Mouse (Mus musculus) MEL (cell line): ENCODE measurements around the gene Gtf2h1. TPM values are rescaled to one million over a fixed set of nuclear protein-coding genes. Genes with fewer than 3 reads are reported as not detected.
A peak's percentile ranks its signal among the peaks of the same experiment; 100 is the strongest.

Source experiments
- DNase-seq: peaks from one replicate; pipeline ENCODE4 v3.0.0; 2011; ENCODE audit warnings: low read depth, low spot score
- H3K27ac ChIP-seq: 2 replicates; pipeline ENCODE4 v1.5.1; 2012; ENCODE audit warnings: low read depth, mild to moderate bottlenecking, control low read depth, low read length, moderate library complexity; ENCODE audit not compliant: control insufficient read depth
- H3K27me3 ChIP-seq, 2 experiments: fragments of 150-350 bp in 1 of 2; sonication (generic) in 1 of 2; 2 replicates each; pipeline ENCODE4 v1.6.1; 2012; ENCODE audit warnings: low read length in 2 of 2, mild to moderate bottlenecking in 2 of 2, improper control_type of control experiment in 1 of 2, moderate library complexity in 1 of 2; ENCODE audit not compliant: insufficient read depth in 2 of 2, control insufficient read depth in 1 of 2
- H3K36me3 ChIP-seq, 2 experiments: 2 replicates each; pipeline ENCODE4 v1.6.1; 2012 to 2014; ENCODE audit warnings: low read length in 2 of 2, improper control_type of control experiment in 1 of 2, inconsistent platforms in 1 of 2, mild to moderate bottlenecking in 1 of 2; ENCODE audit not compliant: insufficient read depth in 2 of 2, control insufficient read depth in 1 of 2
- H3K4me1 ChIP-seq, 2 experiments: fragments of 150-350 bp in 1 of 2; sonication (generic) in 1 of 2; 2 replicates each; pipeline ENCODE4 v1.6.1; 2012; ENCODE audit warnings: low read length in 2 of 2, improper control_type of control experiment in 1 of 2, mild to moderate bottlenecking in 1 of 2; ENCODE audit not compliant: insufficient read depth in 2 of 2, control insufficient read depth in 1 of 2
- H3K4me3 ChIP-seq, 2 experiments: fragments of 150-350 bp in 1 of 2; sonication (generic) in 1 of 2; 2 replicates each; pipeline ENCODE4 v1.5.1; 2012; ENCODE audit warnings: low read depth in 2 of 2, low read length in 2 of 2, mild to moderate bottlenecking in 2 of 2, moderate library complexity in 2 of 2, control low read depth in 1 of 2, improper control_type of control experiment in 1 of 2; ENCODE audit not compliant: control insufficient read depth in 1 of 2, insufficient read depth in 1 of 2
- H3K79me2 ChIP-seq: 2 replicates; pipeline ENCODE4 v1.6.1; 2012; ENCODE audit warnings: mild to moderate bottlenecking, low read length, moderate library complexity; ENCODE audit not compliant: control insufficient read depth, poor library complexity, insufficient read depth
- H3K9ac ChIP-seq: 2 replicates; pipeline ENCODE4 v1.6.1; 2012; ENCODE audit warnings: low read depth, mild to moderate bottlenecking, control low read depth, low read length, moderate library complexity; ENCODE audit not compliant: control insufficient read depth, poor library complexity, severe bottlenecking
- H3K9me3 ChIP-seq: fragments of 150-350 bp; sonication (generic); replicated peaks from 2 replicates; pipeline ENCODE4 v1.6.1; 2012; ENCODE audit warnings: mild to moderate bottlenecking, low read length, improper control_type of control experiment, moderate library complexity; ENCODE audit not compliant: insufficient read depth
- CHD1 ChIP-seq: IDR thresholded peaks from 2 replicates; pipeline ENCODE4 v1.6.1; 2012; ENCODE audit warnings: low read depth, mild to moderate bottlenecking, inconsistent platforms, low read length, improper control_type of control experiment
- CHD2 ChIP-seq: IDR thresholded peaks from 2 replicates; pipeline ENCODE4 v1.6.1; 2011; ENCODE audit warnings: low read length, improper control_type of control experiment
- CTCF ChIP-seq, 3 experiments: IDR thresholded peaks in 2 of 3; conservative IDR thresholded peaks in 1 of 3; 2 replicates each; pipeline ENCODE4 v1.5.1; 2011 to 2012; ENCODE audit warnings: low read length in 3 of 3, low read depth in 2 of 3, mild to moderate bottlenecking in 2 of 3, improper control_type of control experiment in 1 of 3, inconsistent platforms in 1 of 3, mixed read lengths in 1 of 3, moderate library complexity in 1 of 3; ENCODE audit not compliant: control insufficient read depth in 1 of 3, insufficient read depth in 1 of 3, poor library complexity in 1 of 3, severe bottlenecking in 1 of 3
- ELF1 ChIP-seq: IDR thresholded peaks from 2 replicates; pipeline ENCODE4 v1.6.1; 2014; ENCODE audit warnings: low read depth, mild to moderate bottlenecking, inconsistent platforms, low read length, improper control_type of control experiment, moderate library complexity
- HCFC1 ChIP-seq: IDR thresholded peaks from 2 replicates; pipeline ENCODE4 v1.6.1; 2012; ENCODE audit warnings: low read depth, mild to moderate bottlenecking, inconsistent platforms, low read length, improper control_type of control experiment, moderate library complexity
- MAZ ChIP-seq: IDR thresholded peaks from 2 replicates; pipeline ENCODE4 v1.6.1; 2012; ENCODE audit warnings: low read depth, mild to moderate bottlenecking, inconsistent platforms, low read length, improper control_type of control experiment
- MXI1 ChIP-seq: IDR thresholded peaks from 2 replicates; pipeline ENCODE4 v1.6.1; 2011; ENCODE audit warnings: mild to moderate bottlenecking, low read depth, low read length, improper control_type of control experiment
- MYC ChIP-seq: IDR thresholded peaks from 2 replicates; pipeline ENCODE4 v1.6.1; 2011; ENCODE audit warnings: low read depth, mild to moderate bottlenecking, low read length, improper control_type of control experiment, moderate library complexity
- NELFE ChIP-seq: IDR thresholded peaks from 2 replicates; pipeline ENCODE4 v1.6.1; 2011; ENCODE audit warnings: low read depth, low read length, improper control_type of control experiment
- NRF1 ChIP-seq: IDR thresholded peaks from 2 replicates; pipeline ENCODE4 v1.6.1; 2014; ENCODE audit warnings: low read depth, mild to moderate bottlenecking, inconsistent platforms, low read length, improper control_type of control experiment, moderate library complexity; ENCODE audit not compliant: poor library complexity, insufficient read depth, severe bottlenecking
- POLR2A ChIP-seq, 2 experiments: IDR thresholded peaks; 2 replicates each; pipeline ENCODE4 v1.6.1; 2011 to 2012; ENCODE audit warnings: low read length in 2 of 2, mild to moderate bottlenecking in 2 of 2, control low read depth in 1 of 2, improper control_type of control experiment in 1 of 2, low read depth in 1 of 2, moderate library complexity in 1 of 2; ENCODE audit not compliant: control insufficient read depth in 1 of 2, insufficient read depth in 1 of 2, poor library complexity in 1 of 2
- POLR2AphosphoS2 ChIP-seq: IDR thresholded peaks from 2 replicates; pipeline ENCODE4 v1.6.1; 2011; ENCODE audit warnings: low read length, improper control_type of control experiment
- RAD21 ChIP-seq: IDR thresholded peaks from 2 replicates; pipeline ENCODE4 v1.6.1; 2011; ENCODE audit warnings: mild to moderate bottlenecking, low read depth, low read length, improper control_type of control experiment
- SIN3A ChIP-seq: IDR thresholded peaks from 2 replicates; pipeline ENCODE4 v1.6.1; 2012; ENCODE audit warnings: low read length, improper control_type of control experiment, inconsistent platforms
- SMC3 ChIP-seq: IDR thresholded peaks from 2 replicates; pipeline ENCODE4 v1.6.1; 2011; ENCODE audit warnings: low read depth, low read length, improper control_type of control experiment
- TBP ChIP-seq: IDR thresholded peaks from 2 replicates; pipeline ENCODE4 v1.8.0; 2011; ENCODE audit warnings: low read depth, low read length, improper control_type of control experiment
- TCF12 ChIP-seq: IDR thresholded peaks from 2 replicates; pipeline ENCODE4 v1.6.1; 2014; ENCODE audit warnings: low read depth, mild to moderate bottlenecking, inconsistent platforms, low read length, improper control_type of control experiment, moderate library complexity
- ZMIZ1 ChIP-seq: IDR thresholded peaks from 2 replicates; pipeline ENCODE4 v1.6.1; 2012; ENCODE audit warnings: low read depth, mild to moderate bottlenecking, inconsistent platforms, low read length, improper control_type of control experiment, moderate library complexity
- polyA plus RNA-seq, 2 experiments: library from polyadenylated mRNA; stranded (reverse) in 1 of 2; unstranded in 1 of 2; fragments of >175 nt in 1 of 2; fragments of >200 nt in 1 of 2; gene quantifications; 2 replicates each; pipeline versions ENCODE4 v1.2.1 to v1.2.4; 2012; ENCODE audit warnings: low replicate concordance in 2 of 2, low read depth in 1 of 2; ENCODE audit not compliant: insufficient read length in 2 of 2, insufficient read depth in 1 of 2, missing spikeins in 1 of 2
- total RNA-seq: library from RNA; depleted of rRNA; stranded (reverse); fragments of 300-350 nt; gene quantifications from 2 replicates; pipeline ENCODE4 v1.2.3, GENCODE M21; 2012

Gtf2h1 gene
- total and polyA plus RNA-seq, 3 experiments: 105 to 142 TPM; not detected in 1

GRCm38 (mm10) chr7:46846486-46847244 is 50.8 kb downstream of the Gtf2h1 start:
- TF ChIP-seq TCF12 (0 out of 2 replicates have a peak, but pooled peaks have one; percentile 2), NELFE (peak; percentile 61), CHD2 (no peak), MAZ (peak; percentile 45; the same call in 1 of the 2 replicates), ELF1 (no peak), POLR2AphosphoS2 (peak; percentile 73), HCFC1 (no peak), NRF1 (peak; percentile 92), ZMIZ1 (peak; percentile 51; the same call in 1 of the 2 replicates), MYC (peak; percentile 77), SMC3 (0 out of 2 replicates have a peak, but pooled peaks have one; percentile 9), CHD1 (0 out of 2 replicates have a peak, but pooled peaks have one; percentile 26), CTCF (IDR thresholded peaks at IDR 0.05 in 2 of 3, conservative IDR thresholded peaks at IDR 0.05 in 1 of 3; ENCODE audit: control insufficient read depth in 1 of 3, insufficient read depth in 1 of 3, low read depth in 2 of 3, low read length in 3 of 3, poor library complexity in 1 of 3, severe bottlenecking in 1 of 3) (peak in 2 of 3 experiments; percentile 23 to 25; a peak in 3 of 6 replicates), RAD21 (no peak), TBP (peak; percentile 71), SIN3A (peak; percentile 59), MXI1 (peak; percentile 76), POLR2A (IDR thresholded peaks at IDR 0.05; ENCODE audit: control insufficient read depth in 1 of 2, insufficient read depth in 1 of 2, low read depth in 1 of 2, low read length in 2 of 2, poor library complexity in 1 of 2) (peak; percentile 59 to 75; a peak in 3 of 4 replicates)
- Histone ChIP-seq H3K36me3 (peaks cover 20 to 28% of the 10 kb centered on the region in 2 experiments), H3K9ac (peak overlapping the region; percentile 94), H3K9me3 (no peaks in the 10 kb centered on the region), H3K4me3 (peak overlapping the region; percentile 84 to 94), H3K27me3 (no peaks in the 10 kb centered on the region), H3K4me1 (peaks cover 0 to 11% of the 10 kb centered on the region in 2 experiments), H3K79me2 (peaks cover 32% of the 10 kb centered on the region), H3K27ac (peak overlapping the region; percentile 86)
- peak; percentile 90 for DNase-seq

- no peak for TF ChIP-seq MYC
- no peak for TF ChIP-seq CHD2
- H3K9ac ChIP-seq: no peak overlapping the region
- no peaks in the 10 kb centered on the region for H3K27me3 ChIP-seq
- H3K79me2 ChIP-seq: peaks cover 32% of the 10 kb centered on the region
- DNase-seq: no peak
- peaks cover 20 to 45% of the 10 kb centered on the region in 2 experiments for H3K36me3 ChIP-seq
- H3K4me3 ChIP-seq: no peak overlapping the region
- no peak overlapping the region for H3K27ac ChIP-seq
- H3K9me3 ChIP-seq: no peaks in the 10 kb centered on the region
- peaks cover 0 to 11% of the 10 kb centered on the region in 2 experiments for H3K4me1 ChIP-seq
Observed at GRCm38 (mm10) chr7:46849287-46849686, 53.4 kb downstream of the Gtf2h1 start.
